In genomic region chr1:193203821-193204220, GRCm38 (mm10) we compare ENCODE assay signal across 24 mouse cellular contexts. TPM values are rescaled to one million over a fixed set of nuclear protein-coding genes. Genes with fewer than 3 reads are reported as not detected.
"Had no signal": no experiment of that assay in that cellular context is flagged by ENCODE, and none has a peak within 500 bp of the region (broad histone marks: within the 10 kb centered on the region; RNA-seq: fewer than 3 reads in every experiment).

No protein-coding gene starts in this region.

- H3K9ac ChIP-seq: heart, embryonic 12.5 days; hindbrain, embryonic 13.5 days; hindbrain, embryonic 15.5 days; kidney, embryonic 15.5 days; limb, embryonic 13.5 days; limb, embryonic 15.5 days had no signal

- DNase-seq: gastrocnemius, adult 2 months; gastrocnemius, postnatal 10 days; gastrocnemius, postnatal 25 days; heart, adult 18-20 months; heart, postnatal 10 days; kidney, adult 11 months; kidney, adult 2 months; kidney, adult 9 months; kidney, postnatal 14 days; kidney, postnatal 36 days; layer of hippocampus, adult 9-11 months; layer of hippocampus, postnatal 36 days; left cerebral cortex, postnatal 4 days had no signal

- H3K27me3 ChIP-seq: heart, embryonic 12.5 days; hindbrain, embryonic 13.5 days; hindbrain, embryonic 15.5 days; kidney, embryonic 15.5 days; limb, embryonic 13.5 days; limb, embryonic 15.5 days had no signal

- ATAC-seq: hindbrain, postnatal 0 days; intestine, embryonic 16.5 days had no signal

- H3K4me1 ChIP-seq: heart, embryonic 10.5 days; hindbrain, embryonic 13.5 days; hindbrain, embryonic 15.5 days; kidney, embryonic 15.5 days; limb, embryonic 13.5 days; limb, embryonic 15.5 days had no signal

- H3K27ac ChIP-seq: gastrocnemius, adult 2 months; heart, embryonic 10.5 days; hindbrain, embryonic 13.5 days; hindbrain, embryonic 15.5 days; hindbrain, postnatal 0 days; kidney, embryonic 15.5 days; kidney, postnatal 0 days; limb, embryonic 13.5 days; limb, embryonic 15.5 days had no signal

- H3K4me2 ChIP-seq: heart, embryonic 12.5 days; hindbrain, embryonic 13.5 days; hindbrain, embryonic 15.5 days; kidney, embryonic 15.5 days; limb, embryonic 13.5 days; limb, embryonic 15.5 days had no signal

- H3K9me3 ChIP-seq: heart, embryonic 10.5 days; heart, embryonic 12.5 days; hindbrain, embryonic 13.5 days; hindbrain, embryonic 15.5 days; kidney, embryonic 15.5 days; limb, embryonic 13.5 days; limb, embryonic 15.5 days had no signal

- H3K4me3 ChIP-seq: gastrocnemius, adult 2 months; heart, embryonic 10.5 days; heart, embryonic 12.5 days; hindbrain, embryonic 13.5 days; hindbrain, embryonic 15.5 days; kidney, embryonic 15.5 days; limb, embryonic 13.5 days; limb, embryonic 15.5 days had no signal

- H3K36me3 ChIP-seq: heart, embryonic 10.5 days; heart, embryonic 12.5 days; hindbrain, embryonic 13.5 days; hindbrain, embryonic 15.5 days; kidney, embryonic 15.5 days; limb, embryonic 13.5 days; limb, embryonic 15.5 days had no signal

RNA-seq across cellular contexts. Expression of gene Irf6, which starts 50.9 kb away (rescaled TPM):
- total RNA-seq: granulocyte monocyte progenitor cell, adult 5-6 weeks had no signal
